Mouse (Mus musculus) T-cell, adult 2 months (primary cell): Measurements from ENCODE around the gene Abcg8.

ENCODE experiments used
- DNase-seq: peaks from one replicate; pipeline ENCODE4 v3.0.0; 2022; ENCODE audit warnings: low spot score

Abcg8 gene

DNA sequence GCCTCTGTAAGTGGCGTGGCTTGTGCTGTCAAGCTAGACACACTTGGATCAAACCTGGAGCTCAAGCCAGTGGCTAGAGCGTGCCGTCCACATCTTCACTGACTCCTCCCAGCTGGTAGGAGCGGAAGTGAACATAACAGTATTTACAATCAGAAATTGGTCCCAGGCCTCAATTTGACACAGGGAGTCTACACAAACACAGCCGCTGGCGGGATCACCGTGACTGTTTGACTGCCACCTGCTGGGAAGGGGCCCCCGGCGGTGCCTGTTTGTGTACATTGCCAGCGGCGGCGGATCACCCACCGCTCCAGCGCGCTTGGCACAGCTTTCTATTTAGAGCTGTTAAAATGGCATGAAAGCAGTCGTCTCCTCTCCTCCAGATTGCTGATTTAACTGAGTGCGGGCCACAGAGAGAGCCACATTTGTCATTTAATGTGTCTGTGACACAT is 33.3 kb downstream of the Abcg8 start:
- DNase-seq: no peak

DNA sequence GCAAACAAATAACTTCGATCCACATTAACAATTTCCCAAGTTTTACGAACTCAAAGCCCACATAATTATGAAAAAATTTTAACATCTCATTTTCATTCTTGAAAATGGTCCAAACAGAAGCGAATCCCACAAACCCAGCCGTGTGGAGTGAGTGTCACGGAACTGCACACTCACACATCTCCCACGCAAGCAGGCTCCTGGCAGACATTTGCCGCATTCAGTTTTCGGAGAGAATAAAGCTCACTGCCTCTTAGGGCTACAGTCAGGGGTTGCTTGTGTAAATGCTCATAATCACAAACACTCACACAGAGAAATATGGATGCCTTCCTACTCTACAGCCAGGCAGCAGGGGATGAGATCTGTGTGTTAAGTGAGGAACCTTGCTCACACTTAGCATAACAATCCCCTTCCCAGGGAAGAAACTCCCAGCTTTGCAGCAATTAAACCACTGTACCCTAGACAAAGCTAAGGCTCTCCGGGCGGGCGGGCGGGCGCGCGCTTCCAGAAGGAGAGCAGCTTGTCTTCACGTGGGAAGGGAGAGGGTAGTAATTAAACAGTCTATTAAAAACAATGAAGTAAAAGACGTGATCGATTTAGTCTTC is 37.6 kb downstream of the Abcg8 start:
- no peak for DNase-seq

DNA sequence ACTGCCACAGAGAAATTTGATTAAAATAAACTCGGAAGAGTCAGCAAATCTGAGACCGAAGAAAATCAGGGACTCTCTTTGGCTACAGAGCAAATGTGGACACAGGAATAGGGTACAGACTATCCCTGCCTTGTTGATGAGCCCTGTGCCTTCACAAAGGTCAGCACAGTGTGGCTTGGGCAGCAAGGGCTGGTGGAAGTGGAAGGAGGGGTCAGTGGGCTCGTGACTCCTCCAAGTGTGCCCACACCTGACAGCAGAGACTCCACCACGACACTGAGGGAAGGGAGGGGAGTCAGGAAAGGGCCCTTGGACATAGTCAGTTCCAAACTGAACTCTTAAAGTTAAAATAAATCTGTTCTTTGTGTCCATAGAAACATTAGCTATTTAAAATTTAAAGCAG is 38.8 kb downstream of the Abcg8 start:
- DNase-seq: no peak

DNA sequence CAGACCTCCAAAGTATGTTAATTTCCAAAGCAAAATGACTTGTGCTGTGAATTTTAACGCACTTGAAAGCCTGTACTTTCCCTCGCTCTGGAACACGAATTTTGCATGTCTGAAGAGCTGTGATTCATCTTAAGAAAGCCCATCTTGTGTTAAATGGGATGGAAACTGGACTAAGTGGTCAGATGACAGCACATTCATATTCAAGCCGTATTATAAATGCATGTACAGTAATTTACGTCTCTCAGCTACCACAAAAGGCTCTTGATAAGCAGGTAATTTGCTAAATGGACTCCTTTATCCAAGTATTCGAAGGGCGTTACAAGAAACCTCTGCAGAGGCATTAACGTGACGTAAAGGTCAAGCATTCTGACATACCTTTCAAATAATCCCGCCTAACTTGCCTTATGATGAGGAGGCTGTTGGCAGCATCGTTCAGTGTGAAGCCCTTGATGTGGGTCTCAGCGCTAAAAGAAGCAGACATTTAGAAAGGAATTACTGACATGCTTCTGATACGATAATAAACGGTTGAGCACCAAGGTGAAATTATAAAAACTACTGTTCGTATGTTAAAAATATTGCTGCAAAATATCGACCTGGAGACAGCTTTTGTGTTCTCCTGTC is 40.3 kb downstream of the Abcg8 start:
- no peak for DNase-seq

DNA sequence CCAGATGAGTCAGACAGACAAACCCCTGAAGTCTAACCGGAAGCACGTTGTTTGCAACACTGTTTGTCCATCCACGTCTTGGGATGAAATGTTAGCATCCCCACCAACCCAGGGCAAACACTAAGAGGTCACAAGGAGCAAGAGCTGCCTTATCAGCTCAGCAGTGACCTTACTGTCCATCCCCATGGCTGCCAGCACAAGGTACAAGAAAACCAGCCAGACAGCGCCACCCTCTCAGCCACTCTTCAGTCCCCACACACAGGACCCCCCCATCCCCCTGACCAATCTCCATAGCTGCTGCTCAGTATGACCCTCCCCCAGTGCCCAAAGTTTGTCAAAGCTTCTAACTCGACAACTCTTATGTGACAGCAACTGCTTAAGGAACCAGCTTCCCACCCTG is 41.3 kb downstream of the Abcg8 start:
- no peak for DNase-seq

DNA sequence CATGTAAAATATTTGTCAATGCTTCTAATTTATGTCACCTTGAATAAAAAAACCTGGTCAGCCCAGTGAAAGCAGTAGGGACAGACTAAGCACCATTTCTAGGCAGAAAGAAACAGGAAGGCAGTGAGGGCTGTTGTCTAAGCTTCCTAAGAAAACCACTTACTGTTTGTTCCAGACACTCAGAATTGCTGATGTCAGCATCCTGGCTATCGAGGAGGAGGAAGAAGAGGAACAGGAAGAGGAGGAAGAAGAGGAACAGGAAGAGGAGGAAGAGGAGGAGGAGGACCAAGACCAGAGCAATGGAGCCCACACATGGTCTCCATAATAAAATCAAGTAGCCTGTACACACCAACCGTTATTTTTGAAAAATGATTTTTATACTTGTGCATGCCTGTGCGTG is 43.0 kb downstream of the Abcg8 start:
- no peak for DNase-seq

DNA sequence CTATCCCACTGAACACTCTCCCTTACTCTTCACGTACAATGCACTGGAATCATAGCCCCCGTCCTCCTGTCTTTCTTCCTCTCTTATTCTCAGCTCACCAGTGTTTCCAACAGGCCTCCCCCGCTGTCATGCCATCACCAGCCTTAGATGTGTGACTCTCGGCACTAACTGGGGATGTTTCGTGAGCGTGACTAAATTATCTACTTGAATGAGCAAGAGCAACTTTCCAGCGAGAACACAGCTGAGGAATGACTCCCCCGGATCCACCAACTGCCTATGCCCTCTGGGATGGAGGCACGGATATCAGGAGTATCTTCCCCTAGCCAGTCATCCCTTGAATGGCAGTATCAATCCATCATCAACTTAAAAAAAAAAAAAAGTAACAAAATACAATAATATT is 47.9 kb downstream of the Abcg8 start:
- DNase-seq: no peak

DNA sequence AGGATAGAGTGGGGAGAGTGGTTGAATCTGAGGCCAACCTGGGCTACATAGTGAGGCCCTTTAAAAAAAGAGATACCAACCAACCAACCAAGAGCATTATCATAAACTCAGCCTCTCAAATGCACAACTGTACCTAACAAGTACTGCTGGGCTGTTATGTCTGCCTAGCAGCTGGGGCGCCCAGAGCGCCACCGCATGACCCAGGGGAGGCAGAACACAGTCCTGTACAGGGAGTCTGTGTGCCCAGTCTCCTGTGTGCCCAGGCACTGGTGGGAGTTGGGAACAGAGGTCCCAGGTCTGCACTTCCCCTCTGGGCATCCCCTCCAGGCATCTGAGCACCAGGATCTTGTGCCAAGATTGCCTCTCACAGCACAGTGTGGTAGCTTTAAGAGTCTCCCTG is 49.1 kb downstream of the Abcg8 start:
- DNase-seq: no peak

DNA sequence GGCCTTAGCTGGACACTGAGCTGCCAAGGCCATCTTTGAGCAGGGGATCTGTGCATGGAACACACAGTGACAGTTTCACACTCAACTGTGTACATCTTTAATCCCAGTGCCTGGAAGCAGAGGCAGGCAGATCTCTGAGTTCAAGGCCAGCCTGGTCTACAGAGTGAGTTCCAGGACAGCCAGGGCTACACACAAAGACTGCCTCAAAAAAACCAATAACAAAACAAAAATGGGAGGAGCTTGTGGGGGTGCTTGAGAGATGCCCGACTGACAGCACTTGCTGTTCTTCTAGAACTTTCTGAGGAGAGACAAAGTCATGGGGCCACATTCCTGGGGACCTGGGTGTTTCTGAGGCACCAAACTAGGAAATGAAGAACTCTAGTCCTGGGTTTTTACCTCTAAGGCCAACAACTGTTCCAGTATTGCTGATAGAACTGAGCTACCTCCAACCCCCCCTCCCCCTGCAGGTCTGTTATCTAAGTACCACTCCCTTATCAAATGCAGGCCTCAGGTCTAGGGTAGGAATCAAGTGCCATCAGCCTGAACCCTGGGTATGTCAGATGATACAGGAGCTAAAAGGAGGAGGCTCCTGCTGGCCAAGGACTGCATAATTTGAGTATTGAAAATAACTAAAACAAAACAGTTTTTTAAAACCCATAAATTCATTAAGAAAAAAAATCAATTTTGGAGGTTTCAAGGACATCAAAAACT is 52.3 kb downstream of the Abcg8 start:
- no peak for DNase-seq

DNA sequence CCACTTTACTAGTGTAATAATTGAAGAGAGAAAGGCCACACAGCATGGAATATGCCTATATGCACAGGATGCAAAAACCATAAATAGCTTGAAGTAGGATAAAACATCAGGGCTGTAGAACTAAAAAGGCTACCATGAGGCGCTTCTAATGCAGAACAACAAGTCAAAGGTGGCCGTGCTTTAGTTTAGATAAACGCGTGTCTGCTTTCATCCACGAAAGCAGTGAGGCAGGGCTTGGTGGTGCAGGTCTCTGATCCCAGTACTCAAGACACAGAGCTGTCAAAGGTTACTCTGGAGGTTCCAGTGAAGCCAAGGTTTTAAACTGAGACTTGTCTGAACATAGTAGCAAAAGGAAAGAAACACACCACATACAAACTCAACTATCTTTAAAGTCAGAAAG is 53.0 kb downstream of the Abcg8 start:
- no peak for DNase-seq

DNA sequence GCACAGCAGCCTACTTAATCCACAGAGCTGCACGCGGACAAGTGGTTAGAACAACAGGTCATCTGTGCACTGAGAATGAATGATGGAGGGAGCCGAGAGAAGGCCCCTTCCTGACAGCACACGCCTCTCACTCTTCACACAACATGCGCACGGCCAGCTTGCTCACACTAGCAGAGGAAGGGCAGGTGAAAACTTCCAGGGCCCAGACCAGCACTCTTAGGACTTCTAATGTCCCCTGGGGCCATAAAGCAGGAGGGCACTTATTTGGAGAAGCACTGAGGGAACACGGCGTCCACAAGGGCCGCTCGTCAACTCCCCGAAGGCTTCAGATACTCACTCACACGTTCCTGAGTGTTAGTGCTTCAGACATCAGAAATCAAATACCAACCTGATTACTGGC is 55.3 kb downstream of the Abcg8 start:
- no peak for DNase-seq

DNA sequence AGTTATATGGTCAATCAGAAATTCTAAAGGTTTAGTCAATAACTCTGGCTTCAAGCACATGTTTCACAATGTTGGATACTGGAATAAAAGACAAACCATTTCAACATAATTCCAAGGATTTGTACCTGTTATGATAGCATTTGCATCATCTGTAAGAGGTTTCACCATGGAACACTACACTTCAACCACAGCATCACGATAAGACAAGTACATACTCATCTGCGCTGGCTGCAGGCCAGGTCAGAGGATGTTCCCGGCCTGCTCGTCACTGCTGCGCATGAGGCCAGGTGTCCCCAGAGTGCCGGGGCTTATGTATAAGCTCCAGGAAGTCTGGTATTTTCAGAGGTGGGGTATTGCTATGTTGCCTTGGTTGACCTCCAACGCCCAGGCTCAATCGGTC is 56.5 kb downstream of the Abcg8 start:
- no peak for DNase-seq

DNA sequence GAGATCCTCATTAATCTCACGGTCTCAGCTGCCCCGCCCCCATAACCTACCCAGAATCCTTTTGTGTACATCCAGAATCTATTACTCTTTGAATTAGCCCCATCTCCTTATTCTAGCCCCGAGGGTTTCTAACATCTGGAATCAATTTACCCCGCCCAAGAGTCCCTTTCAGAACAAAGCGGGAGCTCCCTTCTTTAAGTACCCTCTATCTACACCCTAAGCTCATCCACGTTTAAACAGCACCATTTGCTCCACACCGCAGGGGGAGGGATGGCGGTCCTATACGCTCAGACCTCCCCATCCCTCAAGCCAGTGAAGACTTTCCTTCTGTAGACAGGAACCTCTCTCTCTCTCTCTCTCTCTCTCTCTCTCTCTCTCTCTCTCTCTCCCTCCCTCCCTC is 60.6 kb downstream of the Abcg8 start:
- no peak for DNase-seq

DNA sequence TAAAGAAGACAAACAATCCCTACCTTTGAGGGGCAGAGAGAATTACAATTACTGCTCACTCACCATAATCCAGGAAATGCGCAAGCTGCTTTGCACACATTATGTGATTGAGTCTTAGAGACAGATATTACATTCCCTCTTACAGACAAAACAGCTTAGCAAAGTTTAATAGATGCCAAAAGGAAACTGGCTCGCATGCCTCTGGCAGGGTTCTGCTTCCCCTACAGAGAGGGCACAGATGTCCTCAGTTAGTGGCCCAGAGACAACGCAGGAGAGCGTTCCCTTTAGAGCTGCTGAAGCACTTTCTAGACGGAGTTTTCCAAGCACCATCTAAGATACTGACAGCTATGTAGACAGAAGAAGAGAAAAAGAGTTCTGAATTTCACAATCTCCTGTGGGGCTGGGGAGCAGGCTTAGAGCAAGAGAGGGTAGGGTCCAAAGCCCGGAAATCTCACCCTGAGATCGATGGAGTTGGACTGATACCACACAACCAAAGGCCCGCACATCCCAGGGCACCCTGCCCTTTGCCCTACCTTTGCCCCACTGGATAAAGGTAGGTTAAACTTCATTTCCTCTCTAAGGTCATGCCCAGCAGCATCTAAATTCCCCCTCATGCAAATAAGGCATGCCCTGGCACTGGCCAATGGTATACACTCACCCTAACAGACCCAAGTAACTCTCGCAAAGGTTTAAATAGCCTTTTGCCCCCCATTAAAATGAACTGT is 62.1 kb downstream of the Abcg8 start:
- no peak for DNase-seq

DNA sequence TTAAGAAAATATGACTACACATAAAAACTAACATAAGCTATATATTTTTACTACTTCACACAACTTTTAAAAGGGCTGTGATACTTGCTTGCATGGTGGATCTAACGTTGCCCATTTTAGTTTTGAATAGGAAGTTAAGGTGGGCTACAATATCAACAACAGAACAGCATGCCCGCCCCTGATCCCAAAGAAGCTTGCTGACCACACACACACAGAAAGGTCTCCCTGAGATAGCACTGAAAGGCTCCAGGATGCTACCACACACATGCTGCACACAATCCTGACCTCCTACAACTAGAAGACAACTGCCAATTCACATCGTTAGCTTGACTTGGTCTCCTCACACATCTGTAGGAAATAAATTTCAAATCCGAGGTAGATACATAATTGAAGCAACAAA is 68.2 kb downstream of the Abcg8 start:
- no peak for DNase-seq

DNA sequence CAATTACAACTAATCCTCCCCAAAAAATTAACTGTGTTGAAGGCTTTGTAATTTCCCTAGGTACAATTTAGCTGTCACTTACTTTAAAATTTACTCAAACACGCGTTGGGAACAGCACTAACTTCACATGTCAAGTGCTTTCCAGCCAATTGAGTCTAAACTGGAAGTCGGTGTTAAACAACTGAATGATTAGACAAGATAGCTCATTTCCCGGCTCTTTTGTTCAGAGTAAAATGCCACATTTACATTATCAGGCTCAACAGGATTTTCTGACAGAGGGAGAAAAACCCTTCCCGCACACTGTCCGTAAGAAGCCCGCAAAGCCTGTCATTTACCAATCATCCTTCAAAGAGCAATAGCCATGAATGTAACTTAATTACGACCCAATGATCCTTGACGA is 68.9 kb downstream of the Abcg8 start:
- DNase-seq: no peak

DNA sequence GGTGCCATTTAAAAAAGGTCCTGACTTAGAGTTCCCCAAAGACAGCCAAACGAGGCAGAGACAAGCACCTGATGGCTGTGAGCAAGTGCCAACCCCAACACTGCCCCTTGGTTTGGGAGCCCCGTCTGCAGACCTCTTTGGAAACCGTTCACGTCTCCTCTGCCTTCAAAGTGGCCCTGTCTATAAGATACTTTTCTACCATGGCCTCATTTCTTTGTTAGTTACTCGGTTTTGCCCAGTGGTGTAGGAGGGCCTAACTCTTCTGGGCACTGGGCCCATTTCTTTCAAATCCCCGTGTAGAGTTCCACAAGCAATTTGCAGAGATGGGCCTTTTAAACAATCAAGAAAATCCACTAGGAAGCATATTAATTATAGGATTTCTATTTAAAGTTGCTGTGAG is 71.1 kb downstream of the Abcg8 start:
- no peak for DNase-seq

DNA sequence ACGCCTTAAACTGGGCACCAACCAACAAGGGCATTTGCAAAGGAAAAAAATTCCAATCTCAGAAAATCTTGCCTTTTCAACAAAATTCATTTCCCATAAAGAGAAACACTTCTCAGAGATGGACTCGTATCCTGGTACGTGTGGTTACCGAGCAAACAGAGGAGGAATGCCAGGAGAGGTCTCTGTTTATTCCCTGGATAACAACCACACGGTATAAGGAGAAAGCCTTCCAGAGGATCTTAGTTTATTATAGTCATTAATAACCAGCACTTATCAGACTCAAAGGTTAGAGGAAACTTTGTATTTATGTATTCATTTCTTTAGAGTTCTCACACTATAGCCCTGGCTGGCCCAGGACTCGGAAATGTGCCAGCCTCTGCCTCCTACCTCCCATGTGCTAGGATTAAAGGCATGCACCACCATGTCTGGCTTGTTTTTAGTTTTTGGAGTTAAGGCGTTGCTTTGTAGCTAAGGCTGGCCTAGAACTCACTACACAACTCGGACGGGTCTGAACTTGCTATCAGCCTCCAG is 72.1 kb downstream of the Abcg8 start:
- DNase-seq: no peak

DNA sequence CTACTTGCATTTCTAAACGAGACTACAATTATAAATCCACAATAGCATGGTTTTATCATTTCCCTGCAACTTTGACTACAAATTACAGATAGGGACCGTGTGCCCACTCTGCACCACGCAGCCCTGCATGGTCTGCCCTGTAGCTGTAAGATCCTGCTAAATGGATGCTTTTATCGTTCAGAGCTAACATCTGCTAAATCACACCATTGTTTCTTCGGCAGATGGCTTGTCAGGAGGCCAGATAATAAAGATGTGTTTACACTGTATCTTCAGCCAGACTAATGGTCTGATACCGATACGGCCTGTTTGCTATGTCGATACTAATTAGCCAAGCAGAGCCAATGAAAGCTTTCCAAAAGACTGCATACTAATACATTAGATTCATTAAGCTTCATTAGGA is 73.2 kb downstream of the Abcg8 start:
- no peak for DNase-seq
